Mouse (Mus musculus) liver, adult 2 months (tissue): ENCODE results near the gene Bcl6b.

Source experiments
- CTCF ChIP-seq: fragments of 200-500 bp; IDR thresholded peaks from 2 replicates; pipeline ENCODE4 v1.5.1; 2011; ENCODE audit warnings: low read depth, low read length, control low read depth
- POLR2A ChIP-seq: fragments of 200-500 bp; IDR thresholded peaks from 2 replicates; pipeline ENCODE4 v1.6.1; 2011; ENCODE audit warnings: low read length, control low read depth; ENCODE audit not compliant: insufficient read depth; ENCODE audit errors: extremely low read depth

- TF ChIP-seq POLR2A (no peak), CTCF (no peak)
Measured at GRCm38 (mm10) chr11:70278961-70279360, 49.4 kb upstream of the Bcl6b start.
